Mouse (Mus musculus) stomach, postnatal 0 days (tissue): ENCODE measurements around the gene Helt. TPM values are rescaled to one million over a fixed set of nuclear protein-coding genes. Genes with fewer than 3 reads are reported as not detected.
"Not testable (repeated sequence)": the region's sequence is repeated elsewhere in the genome, so short reads cannot be mapped to it uniquely, and the experiment has no call there.

ENCODE experiments used
- ATAC-seq: fragments of 200-750 bp; cut with Nextera tagmentation; 2 replicates; pipeline ENCODE4 v1.8.0; 2017; ENCODE audit not compliant: low FRiP score, low TSS enrichment
- DNase-seq: peaks from one replicate; pipeline ENCODE4 v3.0.0-alpha.2; 2016; ENCODE audit warnings: low spot score
- H3K27ac ChIP-seq: fragments of 300-500 bp; sonication (generic); replicated peaks from 2 replicates; pipeline ENCODE4 v1.5.1; 2014; ENCODE audit warnings: mild to moderate bottlenecking, control low read depth
- H3K27me3 ChIP-seq: fragments of 300-500 bp; sonication (generic); 2 replicates; pipeline ENCODE4 v1.6.1; 2014; ENCODE audit warnings: low read length; ENCODE audit not compliant: control insufficient read depth, insufficient read depth
- H3K36me3 ChIP-seq: fragments of 300-500 bp; sonication (generic); 2 replicates; pipeline ENCODE4 v1.6.1; 2014; ENCODE audit warnings: low read length, mixed read lengths; ENCODE audit not compliant: control insufficient read depth, insufficient read depth
- H3K4me1 ChIP-seq: fragments of 300-500 bp; sonication (generic); replicated peaks from 2 replicates; pipeline ENCODE4 v1.6.1; 2014; ENCODE audit warnings: antibody characterized with exemption; ENCODE audit not compliant: control insufficient read depth, insufficient read depth
- H3K4me2 ChIP-seq: fragments of 300-500 bp; sonication (generic); replicated peaks from 2 replicates; pipeline ENCODE4 v1.6.1; 2014; ENCODE audit warnings: low read depth, mild to moderate bottlenecking, control low read depth, moderate library complexity
- H3K4me3 ChIP-seq: fragments of 300-500 bp; sonication (generic); 2 replicates; pipeline ENCODE4 v1.5.1; 2014; ENCODE audit warnings: low read depth, low read length, control low read depth
- H3K9ac ChIP-seq: fragments of 300-500 bp; sonication (generic); 2 replicates; pipeline ENCODE4 v1.6.1; 2014; ENCODE audit warnings: mild to moderate bottlenecking, low read length, control low read depth, mixed read lengths
- H3K9me3 ChIP-seq: fragments of 300-500 bp; sonication (generic); 2 replicates; pipeline ENCODE4 v1.6.1; 2016; ENCODE audit warnings: low read length; ENCODE audit not compliant: control insufficient read depth
- CTCF ChIP-seq: IDR thresholded peaks from 2 replicates; pipeline ENCODE4 v1.5.1; 2016; ENCODE audit warnings: antibody characterized with exemption, low read depth, mild to moderate bottlenecking, moderate library complexity
- EP300 ChIP-seq: optimal IDR thresholded peaks from 2 replicates; pipeline ENCODE3; 2016; ENCODE audit warnings: antibody characterized with exemption
- WGBS: fragments of 180-500 bp; shearing (Covaris S2); extraction: QIAGEN DNeasy Blood & Tissue Kit; methylation state at CpG from one replicate; pipeline ENCODE4 v1.1.7; 2014; 5-methylcytosine and 5-hydroxymethylcytosine counted together
- polyA plus RNA-seq: library from polyadenylated mRNA; unstranded; fragments of >200 nt; fragmentation: Nextera tagmentation; extraction: Ambion mirVana; gene quantifications from 2 replicates; pipeline ENCODE4 v1.2.1, GENCODE M21; 2015

The Helt gene
- polyA plus RNA-seq, 1 experiment from 2014 or later = not detected

DNA sequence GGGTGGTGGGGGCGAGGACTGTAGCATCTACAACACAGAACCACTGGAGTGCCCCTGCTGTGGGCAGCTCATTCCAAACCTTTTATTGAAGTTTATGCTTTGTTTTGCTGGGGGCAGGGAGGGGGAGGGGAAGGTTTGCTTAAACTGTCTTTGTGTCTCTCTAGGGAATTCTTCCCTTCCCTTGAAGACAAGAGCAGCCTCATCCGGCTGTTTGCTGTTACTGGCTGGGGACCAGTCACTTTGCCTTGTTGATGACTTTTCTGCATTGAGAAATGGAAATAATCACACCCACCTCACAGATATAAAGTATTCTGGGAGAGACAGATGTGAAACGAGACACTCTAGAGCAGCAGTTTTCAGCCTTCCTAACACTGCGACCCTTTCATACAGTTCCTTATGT lies 27.7 kb downstream of the Helt start:
- H3K4me1 ChIP-seq = no peaks in the 10 kb centered on the region
- H3K36me3 ChIP-seq = no peaks in the 10 kb centered on the region
- TF ChIP-seq EP300 (no peak), CTCF (no peak)
- WGBS = 46% methylated on average over 4 of the region's 4 CpGs
- no peak overlapping the region for H3K4me3 ChIP-seq
- H3K27ac ChIP-seq = no peak overlapping the region
- DNase-seq = no peak
- ATAC-seq = no peak
- no peak overlapping the region for H3K4me2 ChIP-seq
- H3K9ac ChIP-seq = no peak overlapping the region
- no peaks in the 10 kb centered on the region for H3K27me3 ChIP-seq
- H3K9me3 ChIP-seq = no peaks in the 10 kb centered on the region

DNA sequence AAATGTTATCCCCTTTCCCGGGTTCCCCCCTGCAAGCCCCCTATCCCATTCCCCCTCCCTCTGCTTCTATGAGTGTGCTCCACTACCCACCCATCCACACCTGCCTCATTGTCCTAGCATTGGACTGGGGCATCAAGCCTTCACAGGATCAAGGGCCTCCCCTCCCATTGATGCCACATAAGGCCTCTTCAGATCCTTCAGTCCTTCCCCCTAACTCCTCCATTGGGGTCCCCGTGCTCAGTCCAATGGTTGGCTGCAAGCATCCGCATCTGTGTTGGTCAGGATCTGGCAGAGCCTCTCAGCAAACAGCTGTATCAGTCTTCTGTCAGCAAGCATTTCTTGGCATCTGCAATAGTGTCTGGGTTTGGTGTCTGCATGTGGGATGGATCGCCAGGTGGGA lies 30.3 kb downstream of the Helt start:
- H3K4me1 ChIP-seq, H3K36me3 ChIP-seq, H3K4me3 ChIP-seq, H3K27ac ChIP-seq, DNase-seq, H3K4me2 ChIP-seq, H3K9me3 ChIP-seq, ATAC-seq, H3K9ac ChIP-seq, H3K27me3 ChIP-seq: not testable (repeated sequence)
- 80% methylated on average over 4 of the region's 4 CpGs for WGBS

DNA sequence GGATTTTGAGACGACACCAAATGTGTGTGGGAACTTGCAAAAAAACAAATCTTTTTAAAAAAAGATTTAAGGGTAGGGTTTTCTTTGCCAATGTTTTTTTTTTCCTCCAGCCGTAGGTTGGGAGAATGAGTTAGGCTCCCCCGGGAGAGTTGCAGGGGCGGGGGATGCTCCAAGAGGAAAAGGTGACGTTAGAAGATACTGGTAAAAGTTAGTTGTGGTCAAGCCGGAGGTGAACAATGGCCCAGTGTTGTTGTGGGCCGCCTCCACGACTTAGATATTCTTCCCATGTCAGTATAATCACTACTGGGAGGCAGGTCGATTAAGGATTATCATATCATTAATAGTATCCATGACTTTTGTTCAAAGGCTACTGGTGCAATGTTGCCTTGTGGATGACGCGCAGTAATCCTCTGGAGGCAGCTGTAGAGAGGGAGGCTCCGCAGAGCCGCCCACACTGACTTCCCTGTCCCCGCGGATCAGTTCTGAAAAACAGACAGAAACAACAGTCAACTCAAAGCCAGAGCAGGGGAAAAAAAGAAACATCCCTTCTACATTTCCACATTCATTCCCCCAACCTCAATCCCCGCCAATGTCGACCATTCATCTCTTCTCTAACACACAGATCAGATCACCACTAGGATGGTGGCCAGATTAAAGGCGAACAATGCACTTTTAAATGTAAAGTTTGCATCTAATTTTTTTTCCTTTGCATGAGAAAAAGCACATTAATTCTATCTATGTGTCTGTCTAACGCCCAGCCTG lies 36.4 kb downstream of the Helt start:
- TF ChIP-seq EP300 (no peak), CTCF (no peak)
- H3K4me1 ChIP-seq = no peaks in the 10 kb centered on the region
- no peak overlapping the region for H3K9ac ChIP-seq
- no peak for ATAC-seq
- H3K27ac ChIP-seq = no peak overlapping the region
- no peaks in the 10 kb centered on the region for H3K36me3 ChIP-seq
- no peak overlapping the region for H3K4me3 ChIP-seq
- H3K4me2 ChIP-seq = no peak overlapping the region
- no peaks in the 10 kb centered on the region for H3K9me3 ChIP-seq
- WGBS = 50% methylated on average over 19 of the region's 19 CpGs
- DNase-seq = no peak
- H3K27me3 ChIP-seq = no peaks in the 10 kb centered on the region

DNA sequence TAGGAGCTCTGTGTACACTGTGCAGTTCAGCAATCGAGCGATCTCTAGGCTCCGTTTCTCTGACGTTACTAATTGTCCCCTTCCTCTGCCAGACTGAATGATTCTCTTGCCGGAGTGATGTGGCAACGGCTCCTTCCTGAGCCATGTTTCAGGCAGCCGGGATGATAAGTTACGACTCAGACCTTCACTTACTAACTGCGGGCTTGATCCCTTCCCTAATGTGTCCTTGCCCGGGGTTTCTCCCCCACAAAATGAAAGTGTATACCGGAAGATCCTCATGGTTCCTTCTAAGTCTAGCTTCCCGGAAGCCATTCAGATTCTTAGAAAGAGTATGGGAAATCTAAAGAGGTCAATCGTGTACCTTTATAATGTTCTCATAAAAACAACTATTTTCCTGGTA lies 42.0 kb downstream of the Helt start:
- no peak overlapping the region for H3K9ac ChIP-seq
- TF ChIP-seq EP300 (no peak), CTCF (no peak)
- DNase-seq (no peak), ATAC-seq (no peak)
- H3K9me3 ChIP-seq = no peaks in the 10 kb centered on the region
- no peak overlapping the region for H3K4me2 ChIP-seq
- no peaks in the 10 kb centered on the region for H3K36me3 ChIP-seq
- WGBS = 61% methylated on average over 13 of the region's 13 CpGs
- no peaks in the 10 kb centered on the region for H3K4me1 ChIP-seq
- no peak overlapping the region for H3K4me3 ChIP-seq
- no peak overlapping the region for H3K27ac ChIP-seq
- no peaks in the 10 kb centered on the region for H3K27me3 ChIP-seq

DNA sequence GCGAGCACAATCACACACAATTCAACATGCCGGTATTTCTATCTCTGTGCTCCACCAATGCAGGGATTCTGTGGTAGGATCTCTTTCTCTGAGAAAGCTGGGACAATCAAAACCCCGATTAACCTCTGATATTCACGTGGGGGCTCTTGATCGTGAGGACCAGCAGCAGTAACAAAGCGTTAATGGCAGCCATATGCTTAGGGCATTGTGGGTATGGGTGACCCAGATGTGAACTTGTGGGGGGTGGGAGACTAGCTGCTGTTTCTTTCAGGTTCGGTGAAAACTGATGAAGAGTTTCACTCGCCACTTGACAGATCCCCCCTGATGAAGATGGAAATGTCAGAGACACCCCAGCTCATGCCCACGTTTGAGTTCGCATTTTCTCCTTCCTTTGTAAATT lies 42.9 kb downstream of the Helt start:
- H3K27ac ChIP-seq = no peak overlapping the region
- TF ChIP-seq EP300 (no peak), CTCF (no peak)
- no peak overlapping the region for H3K4me3 ChIP-seq
- H3K27me3 ChIP-seq = no peaks in the 10 kb centered on the region
- no peak overlapping the region for H3K4me2 ChIP-seq
- no peak for ATAC-seq
- H3K9me3 ChIP-seq = no peaks in the 10 kb centered on the region
- no peak for DNase-seq
- no peaks in the 10 kb centered on the region for H3K4me1 ChIP-seq
- no peaks in the 10 kb centered on the region for H3K36me3 ChIP-seq
- no peak overlapping the region for H3K9ac ChIP-seq
- 45% methylated on average over 10 of the region's 10 CpGs for WGBS

DNA sequence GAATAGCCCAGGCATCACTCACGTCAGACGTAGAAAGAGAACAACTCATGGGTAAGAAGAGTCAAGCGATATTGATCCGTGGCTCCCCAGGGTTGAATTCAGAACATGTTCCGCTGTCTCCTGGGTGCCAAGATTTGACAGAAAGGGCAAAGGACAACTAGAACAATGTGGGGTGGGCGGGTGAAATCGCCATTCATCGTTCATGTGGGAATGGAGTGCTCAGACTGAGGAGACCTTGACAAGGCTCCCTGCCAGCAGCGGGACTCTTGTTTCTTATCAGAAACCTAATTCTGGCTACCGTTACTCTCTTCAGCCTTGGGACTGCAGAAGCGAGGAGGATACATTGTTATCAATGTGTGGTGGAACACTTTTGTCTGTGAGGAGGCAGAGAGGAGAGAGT lies 48.1 kb downstream of the Helt start:
- Histone ChIP-seq H3K36me3 (no peaks in the 10 kb centered on the region), H3K4me3 (no peak overlapping the region), H3K27ac (no peak overlapping the region), H3K9ac (no peak overlapping the region), H3K9me3 (no peaks in the 10 kb centered on the region), H3K4me1 (no peaks in the 10 kb centered on the region), H3K4me2 (no peak overlapping the region), H3K27me3 (no peaks in the 10 kb centered on the region)
- DNase-seq = no peak
- WGBS = 59% methylated on average over 11 of the region's 11 CpGs
- TF ChIP-seq EP300 (no peak), CTCF (no peak)
- ATAC-seq = no peak
